Mouse (Mus musculus): ENCODE data around the gene Xrcc3. TPM values are rescaled to one million over a fixed set of nuclear protein-coding genes. Genes with fewer than 3 reads are reported as not detected.

The Xrcc3 gene
- polyA plus RNA-seq, 1 experiment from 2014 or later, result 3.8 TPM

- ATAC-seq (replicated peaks; ENCODE audit: insufficient number of reproducible peaks, insufficient read depth, low FRiP score, low read depth), result no peak
- Histone ChIP-seq H3K4me2 (no peak overlapping the region), H3K36me3 (peaks cover 72% of the 10 kb centered on the region), H3K4me1 (replicated peaks) (peaks cover 16% of the 10 kb centered on the region), H3K4me3 (no peak overlapping the region), H3K27me3 (no peaks in the 10 kb centered on the region), H3K9ac (no peak overlapping the region), H3K27ac (no peak overlapping the region), H3K9me3 (replicated peaks) (no peaks in the 10 kb centered on the region)
- 84% methylated on average over 16 of the region's 16 CpGs for whole genome bisulfite sequencing
Measured at GRCm38 (mm10) chr12:111774156-111774555, 39.5 kb downstream of the Xrcc3 start.

DNA sequence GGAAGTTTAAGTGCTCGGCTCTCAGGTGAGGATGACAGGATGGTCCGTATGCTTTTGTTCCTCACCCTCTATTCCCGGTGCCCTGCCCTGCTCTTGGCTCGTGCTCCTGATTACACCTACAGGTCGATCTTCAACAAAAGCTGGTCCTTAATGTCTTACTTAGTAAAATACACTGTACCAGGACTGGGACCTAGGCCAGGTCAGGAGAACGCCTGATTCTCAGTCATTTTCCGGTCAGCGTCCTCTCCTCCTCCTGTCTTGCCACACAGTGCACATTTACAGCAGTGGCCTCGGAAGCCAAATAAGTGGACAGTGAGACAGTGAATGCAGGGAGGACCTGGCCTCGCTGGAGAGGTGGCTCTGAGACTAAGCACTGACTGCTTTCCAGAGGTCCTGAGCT lies 43.0 kb downstream of the Xrcc3 start:
- Histone ChIP-seq H3K4me1 (replicated peaks) (peaks cover 43% of the 10 kb centered on the region), H3K27ac (peak overlapping the region; percentile 23)

GRCm38 (mm10) chr12:111769816-111770577 lies 43.7 kb downstream of the Xrcc3 start:
- no peak overlapping the region for H3K9ac ChIP-seq
- peaks cover 32% of the 10 kb centered on the region for H3K36me3 ChIP-seq
- H3K4me2 ChIP-seq, result no peak overlapping the region
- no peaks in the 10 kb centered on the region for H3K9me3 ChIP-seq (replicated peaks)
- ATAC-seq (replicated peaks; ENCODE audit: insufficient number of reproducible peaks, insufficient read depth, low FRiP score, low read depth), result peak; percentile 20; the same call in 1 of the 2 replicates
- WGBS, result 44% methylated on average over 8 of the region's 9 CpGs
- peak overlapping the region; percentile 80 for H3K27ac ChIP-seq
- peaks cover 45% of the 10 kb centered on the region for H3K4me1 ChIP-seq (replicated peaks)
- H3K27me3 ChIP-seq, result no peaks in the 10 kb centered on the region
- H3K4me3 ChIP-seq, result no peak overlapping the region; the same call in 1 of the 2 replicates

More for the DNA sequence above, 43.0 kb downstream of the Xrcc3 start:
- ATAC-seq (replicated peaks; ENCODE audit: insufficient number of reproducible peaks, insufficient read depth, low FRiP score, low read depth), result no peak
- WGBS, result 77% methylated on average over 10 of the region's 10 CpGs
- no peak overlapping the region for H3K4me2 ChIP-seq
- no peaks in the 10 kb centered on the region for H3K27me3 ChIP-seq
- H3K9ac ChIP-seq, result no peak overlapping the region
- H3K36me3 ChIP-seq, result peaks cover 38% of the 10 kb centered on the region
- no peak overlapping the region for H3K4me3 ChIP-seq
- no peaks in the 10 kb centered on the region for H3K9me3 ChIP-seq (replicated peaks)

- no peaks in the 10 kb centered on the region for H3K9me3 ChIP-seq (replicated peaks)
- no peak overlapping the region for H3K4me2 ChIP-seq
- H3K4me1 ChIP-seq (replicated peaks), result peaks cover 45% of the 10 kb centered on the region
- H3K4me3 ChIP-seq, result no peak overlapping the region; the same call in 1 of the 2 replicates
- peak; percentile 63 for ATAC-seq (replicated peaks; ENCODE audit: insufficient number of reproducible peaks, insufficient read depth, low FRiP score, low read depth)
- whole genome bisulfite sequencing, result 26% methylated on average over 10 of the region's 10 CpGs
- H3K36me3 ChIP-seq, result peaks cover 25% of the 10 kb centered on the region
- peak overlapping the region; percentile 80 for H3K27ac ChIP-seq
- no peaks in the 10 kb centered on the region for H3K27me3 ChIP-seq
- H3K9ac ChIP-seq, result no peak overlapping the region
Measured at GRCm38 (mm10) chr12:111769306-111769705, 44.4 kb downstream of the Xrcc3 start.

DNA sequence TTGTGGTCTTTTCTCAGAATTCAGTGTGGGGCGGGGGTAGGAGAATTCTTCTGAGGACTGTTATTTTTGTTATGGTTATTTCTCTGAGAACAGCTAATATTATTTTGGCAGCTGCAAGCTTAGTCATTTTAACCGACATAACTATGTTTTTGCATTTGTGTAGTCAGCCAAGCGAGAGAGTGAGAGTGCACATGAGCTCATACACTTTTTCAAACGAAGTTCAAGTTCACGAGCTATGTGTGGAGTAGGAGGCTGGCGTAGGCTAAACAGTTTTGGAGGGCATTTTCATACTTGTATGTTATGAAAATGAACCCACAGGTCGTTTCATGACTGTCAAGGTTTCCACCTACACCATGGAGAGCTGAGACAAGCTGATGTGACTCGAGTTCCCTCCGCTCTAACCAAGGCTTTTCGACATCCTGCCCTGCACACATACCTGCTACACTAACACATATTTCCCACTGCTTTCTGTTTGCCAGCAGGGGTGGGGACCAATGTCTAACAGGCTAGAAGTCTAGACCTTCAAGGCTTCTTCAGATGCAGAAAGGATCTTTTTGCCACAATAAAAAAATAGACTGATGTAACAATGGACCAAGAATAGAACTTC lies 45.2 kb downstream of the Xrcc3 start:
- 89% methylated on average over 10 of the region's 10 CpGs for WGBS

DNA sequence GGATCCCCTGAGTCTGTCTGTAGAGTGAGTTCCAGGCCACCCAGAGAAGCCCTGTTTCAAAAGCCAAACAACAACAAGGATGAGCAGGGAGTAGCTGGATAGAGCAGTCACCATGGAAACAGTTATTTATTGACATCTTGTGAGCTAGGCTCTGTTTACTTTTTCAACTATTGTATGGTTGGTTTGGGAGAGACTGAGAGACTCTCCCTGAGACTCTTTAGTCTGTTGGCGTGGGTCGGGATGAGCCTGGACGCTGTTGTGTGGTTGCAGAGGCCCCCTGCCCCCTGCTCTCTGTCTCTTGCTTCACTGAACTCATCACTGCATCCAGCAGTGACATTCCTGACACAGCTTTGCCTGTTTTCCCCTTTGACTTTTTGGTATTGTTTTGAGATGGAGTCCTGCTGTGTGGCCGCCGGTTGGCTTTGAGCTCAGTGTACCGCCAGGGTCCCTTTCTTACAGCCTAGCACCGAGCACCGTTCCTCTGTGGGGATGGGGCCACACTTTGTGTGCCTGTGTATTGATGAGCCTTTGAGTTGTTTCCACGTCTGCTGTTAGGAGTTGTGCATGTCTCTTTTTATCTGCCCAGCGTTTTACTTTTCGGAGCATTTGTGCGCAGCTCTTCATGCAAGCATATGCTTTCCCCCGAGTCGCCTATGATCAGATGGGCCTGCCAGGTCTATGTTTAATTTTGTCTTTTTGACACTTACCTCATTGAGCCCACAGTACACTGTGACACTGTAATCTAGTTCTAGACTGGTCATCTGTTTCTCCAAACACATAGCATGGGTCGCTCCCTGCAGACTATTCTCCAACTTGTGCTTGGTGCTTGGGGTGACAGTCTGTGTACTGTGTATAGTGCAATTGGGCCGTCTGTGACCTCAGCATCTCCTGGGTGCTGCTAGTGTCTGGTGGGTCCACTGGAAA lies 47.1 kb downstream of the Xrcc3 start:
- Histone ChIP-seq H3K4me2 (peak overlapping the region; percentile 29), H3K27me3 (no peaks in the 10 kb centered on the region), H3K9me3 (replicated peaks) (no peaks in the 10 kb centered on the region), H3K36me3 (no peaks in the 10 kb centered on the region), H3K9ac (0 out of 2 replicates have a peak overlapping the region, but pooled peaks have one; percentile 4), H3K4me3 (no peak overlapping the region), H3K4me1 (replicated peaks) (peaks cover 66% of the 10 kb centered on the region), H3K27ac (peak overlapping the region; percentile 61)
- ATAC-seq (replicated peaks; ENCODE audit: insufficient number of reproducible peaks, insufficient read depth, low FRiP score, low read depth), result peak; percentile 45; the same call in 1 of the 2 replicates
- WGBS, result 49% methylated on average over 16 of the region's 16 CpGs

More for the DNA sequence above, 45.2 kb downstream of the Xrcc3 start:
- Histone ChIP-seq H3K9ac (no peak overlapping the region), H3K4me3 (no peak overlapping the region), H3K27ac (no peak overlapping the region), H3K4me2 (no peak overlapping the region), H3K27me3 (no peaks in the 10 kb centered on the region), H3K36me3 (peaks cover 16% of the 10 kb centered on the region), H3K9me3 (replicated peaks) (no peaks in the 10 kb centered on the region), H3K4me1 (replicated peaks) (peaks cover 48% of the 10 kb centered on the region)
- no peak for ATAC-seq (replicated peaks; ENCODE audit: insufficient number of reproducible peaks, insufficient read depth, low FRiP score, low read depth)

GRCm38 (mm10) chr12:111762620-111763280 lies 50.9 kb downstream of the Xrcc3 start:
- no peak for ATAC-seq (replicated peaks; ENCODE audit: insufficient number of reproducible peaks, insufficient read depth, low FRiP score, low read depth)
- Histone ChIP-seq H3K27me3 (no peaks in the 10 kb centered on the region), H3K27ac (no peak overlapping the region), H3K9me3 (replicated peaks) (no peaks in the 10 kb centered on the region), H3K4me2 (no peak overlapping the region), H3K36me3 (no peaks in the 10 kb centered on the region), H3K4me1 (replicated peaks) (peaks cover 69% of the 10 kb centered on the region), H3K4me3 (no peak overlapping the region), H3K9ac (no peak overlapping the region)
- 80% methylated on average over 13 of the region's 13 CpGs for whole genome bisulfite sequencing

DNA sequence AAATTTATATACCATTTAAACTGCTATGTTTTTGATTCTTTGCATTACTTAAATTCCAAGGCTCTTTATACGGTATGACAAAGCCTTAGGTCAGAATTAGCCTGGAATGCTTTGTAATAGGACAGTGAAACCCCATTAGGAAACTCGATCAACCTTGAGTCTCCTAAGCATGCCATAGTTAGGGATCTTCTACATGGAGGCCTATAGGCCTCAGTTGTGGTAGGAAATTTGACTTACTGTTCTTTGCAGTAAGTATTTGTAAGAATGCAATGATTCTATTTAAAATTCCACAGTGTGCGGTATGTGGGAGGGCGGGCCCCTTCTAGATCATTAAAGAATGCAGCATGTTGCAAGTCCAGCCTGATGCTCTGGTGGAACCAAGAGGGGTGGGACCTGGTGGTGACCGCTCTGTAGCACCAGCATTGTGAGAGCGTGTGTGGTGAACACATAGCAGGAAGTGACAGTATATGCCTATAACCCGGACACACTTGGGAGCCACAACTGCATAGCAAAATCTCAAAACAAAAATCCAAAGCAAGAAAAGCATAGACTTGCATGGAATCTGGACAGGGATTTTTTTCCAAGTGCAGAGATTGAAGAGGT lies 53.3 kb downstream of the Xrcc3 start:
- H3K9me3 ChIP-seq (replicated peaks), result no peaks in the 10 kb centered on the region
- H3K27ac ChIP-seq, result peak overlapping the region; percentile 91
- no peaks in the 10 kb centered on the region for H3K36me3 ChIP-seq
- H3K4me2 ChIP-seq, result peak overlapping the region; percentile 93
- no peak for ATAC-seq (replicated peaks; ENCODE audit: insufficient number of reproducible peaks, insufficient read depth, low FRiP score, low read depth)
- peak overlapping the region; percentile 94; the same call in 1 of the 2 replicates for H3K9ac ChIP-seq
- no peaks in the 10 kb centered on the region for H3K27me3 ChIP-seq
- H3K4me3 ChIP-seq, result peak overlapping the region; percentile 94
- 60% methylated on average over 7 of the region's 7 CpGs for WGBS
- peaks cover 47% of the 10 kb centered on the region for H3K4me1 ChIP-seq (replicated peaks)

DNA sequence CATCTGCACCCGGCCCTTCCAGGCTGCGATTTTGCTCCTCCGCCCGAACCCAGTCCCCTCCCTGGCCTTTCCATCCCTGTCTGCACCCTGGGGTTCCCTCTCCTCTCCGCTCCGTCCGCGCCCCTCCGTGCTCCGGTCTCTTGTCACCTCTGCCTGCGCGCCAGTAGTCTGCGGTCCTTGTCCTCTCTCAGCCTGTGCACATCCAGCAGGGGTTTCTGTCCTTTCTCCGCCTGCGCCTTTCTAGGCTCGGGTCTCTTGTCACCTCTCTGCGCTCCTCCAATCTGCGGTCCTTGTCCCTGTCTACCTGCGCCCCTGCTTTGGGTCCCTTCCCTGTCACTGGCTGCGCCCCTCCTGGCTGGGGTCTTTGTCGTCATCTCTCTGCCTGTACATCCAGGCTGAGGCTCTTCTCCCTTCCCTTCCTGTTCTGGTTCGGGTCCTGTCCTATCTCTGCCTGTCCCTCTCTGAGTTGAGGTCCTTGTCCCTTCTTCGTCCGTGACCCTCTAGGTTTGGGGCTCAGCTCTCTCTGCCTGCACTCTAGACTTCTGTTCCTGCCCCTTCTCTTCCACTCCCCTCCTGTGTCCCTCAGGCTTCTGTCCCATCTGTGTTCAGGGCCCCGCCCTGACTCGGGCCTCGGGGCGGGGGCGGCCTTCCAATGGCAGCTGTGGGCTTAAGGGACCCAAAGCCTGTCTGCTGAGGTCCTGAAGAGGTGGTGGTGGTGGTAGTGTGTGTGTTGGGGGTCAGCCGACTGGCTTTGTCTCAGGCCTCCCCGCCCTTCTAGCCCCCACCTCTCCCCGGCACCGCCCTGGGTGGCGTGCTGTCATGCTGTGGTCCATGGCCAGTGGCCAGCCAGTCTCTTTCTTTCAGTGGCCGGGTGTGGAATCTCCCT lies 54.3 kb downstream of the Xrcc3 start:
- Histone ChIP-seq H3K36me3 (no peaks in the 10 kb centered on the region), H3K9ac (peak overlapping the region; percentile 94), H3K4me3 (peak overlapping the region; percentile 94), H3K4me1 (replicated peaks) (peaks cover 47% of the 10 kb centered on the region), H3K9me3 (replicated peaks) (no peaks in the 10 kb centered on the region), H3K27ac (peak overlapping the region; percentile 91), H3K4me2 (peak overlapping the region; percentile 93), H3K27me3 (no peaks in the 10 kb centered on the region)
- WGBS, result 2% methylated on average over 35 of the region's 35 CpGs
- peak; percentile 47 for ATAC-seq (replicated peaks; ENCODE audit: insufficient number of reproducible peaks, insufficient read depth, low FRiP score, low read depth)
